Mouse (Mus musculus) fat pad, adult 2 months (tissue): Measurements from ENCODE around the gene Lypd5.

Source experiments
- DNase-seq: peaks from one replicate; pipeline ENCODE4 v3.0.0-alpha.2; 2011; ENCODE audit warnings: low read depth, low spot score; ENCODE audit errors: extremely low read depth

Lypd5 gene

GRCm38 (mm10) chr7:24348896-24349295, at the start of gene Lypd5:
Gene Lypd5 (plus strand): TSS chr7:24349196.
- DNase-seq = no peak

GRCm38 (mm10) chr7:24299823-24300481, 49.0 kb upstream of the Lypd5 start:
- DNase-seq = no peak

GRCm38 (mm10) chr7:24300771-24301282, 48.2 kb upstream of the Lypd5 start, which contains the start of gene Zfp61:
Gene Zfp61 (minus strand): TSS chr7:24301232.
- DNase-seq = no peak

- no peak for DNase-seq
Observed at GRCm38 (mm10) chr7:24315726-24316566, 33.0 kb upstream of the Lypd5 start.

GRCm38 (mm10) chr7:24316567-24317092, 32.4 kb upstream of the Lypd5 start, which contains the start of gene Zfp94:
Gene Zfp94 (minus strand): TSS chr7:24316666.
- peak; percentile 50 for DNase-seq

- DNase-seq = no peak
Observed at GRCm38 (mm10) chr7:24318942-24319341, 30.1 kb upstream of the Lypd5 start.

- DNase-seq = no peak
Observed at GRCm38 (mm10) chr7:24322593-24322992, 26.4 kb upstream of the Lypd5 start.

GRCm38 (mm10) chr7:24325197-24325596, 23.8 kb upstream of the Lypd5 start:
- peak; percentile 63 for DNase-seq

- no peak for DNase-seq
Observed at GRCm38 (mm10) chr7:24325675-24326128, 23.3 kb upstream of the Lypd5 start.

- no peak for DNase-seq
Observed at GRCm38 (mm10) chr7:24326273-24327135, 22.5 kb upstream of the Lypd5 start.

GRCm38 (mm10) chr7:24327281-24327975, 21.6 kb upstream of the Lypd5 start:
- DNase-seq = peak; percentile 40

- DNase-seq = no peak
Observed at GRCm38 (mm10) chr7:24333304-24333986, 15.6 kb upstream of the Lypd5 start, which contains the start of gene Tescl. Gene Tescl (minus strand): TSS chr7:24333936.

GRCm38 (mm10) chr7:24335699-24336309, 13.2 kb upstream of the Lypd5 start:
- peak; percentile 10 for DNase-seq

GRCm38 (mm10) chr7:24338241-24338640, 10.8 kb upstream of the Lypd5 start:
- no peak for DNase-seq

GRCm38 (mm10) chr7:24343701-24344272, 5.2 kb upstream of the Lypd5 start:
- DNase-seq = no peak

- DNase-seq = no peak
Observed at GRCm38 (mm10) chr7:24346444-24346843, 2.6 kb upstream of the Lypd5 start.

GRCm38 (mm10) chr7:24355646-24356045, 6.7 kb downstream of the Lypd5 start:
- no peak for DNase-seq

GRCm38 (mm10) chr7:24356081-24356480, 7.1 kb downstream of the Lypd5 start:
- DNase-seq = no peak

- no peak for DNase-seq
Observed at GRCm38 (mm10) chr7:24357899-24358298, 8.9 kb downstream of the Lypd5 start.
